Mouse (Mus musculus): Measurements from ENCODE around the gene Tnnc1. TPM values are rescaled to one million over a fixed set of nuclear protein-coding genes. Genes with fewer than 3 reads are reported as not detected.

Tnnc1 gene
- polyA plus RNA-seq, 1 experiment from 2014 or later: 1.6 TPM

- Histone ChIP-seq H3K9me3 (ENCODE audit: control insufficient read depth) (no peaks in the 10 kb centered on the region), H3K9ac (ENCODE audit: low read depth, low read length) (no peak overlapping the region), H3K4me2 (replicated peaks; ENCODE audit: low read depth) (no peak overlapping the region), H3K36me3 (ENCODE audit: control insufficient read depth, insufficient read depth) (peaks cover 69% of the 10 kb centered on the region), H3K4me1 (replicated peaks; ENCODE audit: control insufficient read depth, insufficient read depth, low read length) (no peaks in the 10 kb centered on the region), H3K4me3 (ENCODE audit: low read depth, low read length) (no peak overlapping the region), H3K27ac (ENCODE audit: low read depth, low read length) (no peak overlapping the region), H3K27me3 (replicated peaks; ENCODE audit: control insufficient read depth, insufficient read depth, low read length) (no peaks in the 10 kb centered on the region)
- 0 out of 2 replicates have a peak, but pooled peaks have one; percentile 17 for ATAC-seq
- peak; percentile 76 for TF ChIP-seq CTCF (IDR thresholded peaks at IDR 0.05; ENCODE audit: low read depth)
Observed at GRCm38 (mm10) chr14:31195968-31196367, 12.1 kb upstream of the Tnnc1 start.

- no peak overlapping the region for H3K4me2 ChIP-seq (replicated peaks; ENCODE audit: low read depth)
- peak overlapping the region; percentile 50; the same call in 1 of the 2 replicates for H3K27ac ChIP-seq (ENCODE audit: low read depth, low read length)
- no peak overlapping the region for H3K9ac ChIP-seq (ENCODE audit: low read depth, low read length)
- no peaks in the 10 kb centered on the region for H3K27me3 ChIP-seq (replicated peaks; ENCODE audit: control insufficient read depth, insufficient read depth, low read length)
- no peak for TF ChIP-seq CTCF (IDR thresholded peaks at IDR 0.05; ENCODE audit: low read depth)
- H3K4me3 ChIP-seq (ENCODE audit: low read depth, low read length): no peak overlapping the region
- no peaks in the 10 kb centered on the region for H3K9me3 ChIP-seq (ENCODE audit: control insufficient read depth)
- H3K36me3 ChIP-seq (ENCODE audit: control insufficient read depth, insufficient read depth): peaks cover 67% of the 10 kb centered on the region
- no peaks in the 10 kb centered on the region for H3K4me1 ChIP-seq (replicated peaks; ENCODE audit: control insufficient read depth, insufficient read depth, low read length)
- 59% methylated on average over 16 of the region's 16 CpGs for WGBS
- ATAC-seq: no peak; the same call in 1 of the 2 replicates
Observed at GRCm38 (mm10) chr14:31197547-31198516, 10.3 kb upstream of the Tnnc1 start.

GRCm38 (mm10) chr14:31199599-31199998 is 8.5 kb upstream of the Tnnc1 start:
- Histone ChIP-seq H3K4me3 (ENCODE audit: low read depth, low read length) (no peak overlapping the region), H3K4me2 (replicated peaks; ENCODE audit: low read depth) (no peak overlapping the region), H3K27me3 (replicated peaks; ENCODE audit: control insufficient read depth, insufficient read depth, low read length) (no peaks in the 10 kb centered on the region), H3K9ac (ENCODE audit: low read depth, low read length) (no peak overlapping the region), H3K27ac (ENCODE audit: low read depth, low read length) (no peak overlapping the region), H3K36me3 (ENCODE audit: control insufficient read depth, insufficient read depth) (peaks cover 65% of the 10 kb centered on the region), H3K9me3 (ENCODE audit: control insufficient read depth) (no peaks in the 10 kb centered on the region), H3K4me1 (replicated peaks; ENCODE audit: control insufficient read depth, insufficient read depth, low read length) (no peaks in the 10 kb centered on the region; the same call in 1 of the 2 replicates)
- no peak for ATAC-seq
- WGBS: 92% methylated on average over 7 of the region's 7 CpGs
- TF ChIP-seq CTCF (IDR thresholded peaks at IDR 0.05; ENCODE audit: low read depth): no peak

GRCm38 (mm10) chr14:31200038-31200437 is 8.1 kb upstream of the Tnnc1 start:
- no peak overlapping the region for H3K4me3 ChIP-seq (ENCODE audit: low read depth, low read length)
- no peak overlapping the region for H3K9ac ChIP-seq (ENCODE audit: low read depth, low read length)
- H3K4me2 ChIP-seq (replicated peaks; ENCODE audit: low read depth): no peak overlapping the region
- no peak for TF ChIP-seq CTCF (IDR thresholded peaks at IDR 0.05; ENCODE audit: low read depth)
- H3K4me1 ChIP-seq (replicated peaks; ENCODE audit: control insufficient read depth, insufficient read depth, low read length): no peaks in the 10 kb centered on the region; the same call in 1 of the 2 replicates
- H3K27ac ChIP-seq (ENCODE audit: low read depth, low read length): 0 out of 2 replicates have a peak overlapping the region, but pooled peaks have one; percentile 15
- peaks cover 61% of the 10 kb centered on the region for H3K36me3 ChIP-seq (ENCODE audit: control insufficient read depth, insufficient read depth)
- H3K27me3 ChIP-seq (replicated peaks; ENCODE audit: control insufficient read depth, insufficient read depth, low read length): no peaks in the 10 kb centered on the region
- ATAC-seq: no peak
- H3K9me3 ChIP-seq (ENCODE audit: control insufficient read depth): no peaks in the 10 kb centered on the region
- 68% methylated on average over 3 of the region's 3 CpGs for WGBS

GRCm38 (mm10) chr14:31204844-31205243 is 3.3 kb upstream of the Tnnc1 start:
- Histone ChIP-seq H3K9ac (ENCODE audit: low read depth, low read length) (peak overlapping the region; percentile 94; the same call in 1 of the 2 replicates), H3K9me3 (ENCODE audit: control insufficient read depth) (no peaks in the 10 kb centered on the region), H3K4me1 (replicated peaks; ENCODE audit: control insufficient read depth, insufficient read depth, low read length) (no peaks in the 10 kb centered on the region; the same call in 1 of the 2 replicates), H3K4me2 (replicated peaks; ENCODE audit: low read depth) (peak overlapping the region; percentile 88), H3K36me3 (ENCODE audit: control insufficient read depth, insufficient read depth) (peaks cover 43% of the 10 kb centered on the region), H3K27ac (ENCODE audit: low read depth, low read length) (0 out of 2 replicates have a peak overlapping the region, but pooled peaks have one; percentile 88), H3K27me3 (replicated peaks; ENCODE audit: control insufficient read depth, insufficient read depth, low read length) (no peaks in the 10 kb centered on the region), H3K4me3 (ENCODE audit: low read depth, low read length) (peak overlapping the region; percentile 83)
- no peak for TF ChIP-seq CTCF (IDR thresholded peaks at IDR 0.05; ENCODE audit: low read depth)
- no peak; the same call in 1 of the 2 replicates for ATAC-seq
- 40% methylated on average over 4 of the region's 4 CpGs for WGBS

- WGBS: 6% methylated on average over 7 of the region's 8 CpGs
Observed at GRCm38 (mm10) chr14:31205244-31205561, 2.9 kb upstream of the Tnnc1 start.

More at GRCm38 (mm10) chr14:31205244-31205561, 2.9 kb upstream of the Tnnc1 start:
- peak overlapping the region; percentile 83 for H3K4me3 ChIP-seq (ENCODE audit: low read depth, low read length)
- H3K27me3 ChIP-seq (replicated peaks; ENCODE audit: control insufficient read depth, insufficient read depth, low read length): no peaks in the 10 kb centered on the region
- H3K36me3 ChIP-seq (ENCODE audit: control insufficient read depth, insufficient read depth): peaks cover 39% of the 10 kb centered on the region
- H3K4me1 ChIP-seq (replicated peaks; ENCODE audit: control insufficient read depth, insufficient read depth, low read length): no peaks in the 10 kb centered on the region; the same call in 1 of the 2 replicates
- peak; percentile 25 for ATAC-seq
- peak overlapping the region; percentile 94 for H3K9ac ChIP-seq (ENCODE audit: low read depth, low read length)
- peak overlapping the region; percentile 88 for H3K4me2 ChIP-seq (replicated peaks; ENCODE audit: low read depth)
- H3K27ac ChIP-seq (ENCODE audit: low read depth, low read length): peak overlapping the region; percentile 88
- TF ChIP-seq CTCF (IDR thresholded peaks at IDR 0.05; ENCODE audit: low read depth): no peak
- H3K9me3 ChIP-seq (ENCODE audit: control insufficient read depth): no peaks in the 10 kb centered on the region
